Mouse (Mus musculus) midbrain, embryonic 11.5 days (tissue): Measurements from ENCODE around the gene Parp16. TPM values are rescaled to one million over a fixed set of nuclear protein-coding genes. Genes with fewer than 3 reads are reported as not detected.
A peak's percentile ranks its signal among the peaks of the same experiment; 100 is the strongest.

Experiments used
- ATAC-seq: fragments of 200-750 bp; cut with Nextera tagmentation; 2 replicates; pipeline ENCODE4 v1.8.0; 2017; ENCODE audit warnings: moderate TSS enrichment, moderate library complexity; ENCODE audit not compliant: low FRiP score
- DNase-seq: peaks from one replicate; pipeline ENCODE4 v3.0.0; 2015; ENCODE audit warnings: low spot score; ENCODE audit errors: missing footprints
- H3K27ac ChIP-seq: fragments of 300-500 bp; sonication (generic); 2 replicates; pipeline ENCODE4 v1.5.1; 2014; ENCODE audit warnings: low read depth, low read length
- H3K27me3 ChIP-seq: fragments of 300-500 bp; sonication (generic); 2 replicates; pipeline ENCODE4 v1.6.1; 2014; ENCODE audit warnings: mild to moderate bottlenecking, low read length, moderate library complexity, mixed read lengths; ENCODE audit not compliant: control insufficient read depth, insufficient read depth
- H3K36me3 ChIP-seq: fragments of 300-500 bp; sonication (generic); 2 replicates; pipeline ENCODE4 v1.6.1; 2014; ENCODE audit warnings: mild to moderate bottlenecking, low read length, moderate library complexity, mixed read lengths; ENCODE audit not compliant: control insufficient read depth, insufficient read depth
- H3K4me1 ChIP-seq: fragments of 300-500 bp; sonication (generic); 2 replicates; pipeline ENCODE4 v1.6.1; 2014; ENCODE audit warnings: low read length; ENCODE audit not compliant: control insufficient read depth, insufficient read depth
- H3K4me2 ChIP-seq: fragments of 300-500 bp; sonication (generic); 2 replicates; pipeline ENCODE4 v1.6.1; 2014; ENCODE audit warnings: mild to moderate bottlenecking, moderate library complexity
- H3K4me3 ChIP-seq: fragments of 300-500 bp; sonication (generic); 2 replicates; pipeline ENCODE4 v1.5.1; 2014; ENCODE audit warnings: low read depth, low read length
- H3K9ac ChIP-seq: fragments of 300-500 bp; sonication (generic); 2 replicates; pipeline ENCODE4 v1.6.1; 2014; ENCODE audit warnings: low read length
- H3K9me3 ChIP-seq: fragments of 300-500 bp; sonication (generic); 2 replicates; pipeline ENCODE4 v1.6.1; 2016; ENCODE audit warnings: low read length; ENCODE audit not compliant: control insufficient read depth
- WGBS: fragments of 180-500 bp; shearing (Covaris S2); extraction: QIAGEN DNeasy Blood & Tissue Kit; methylation state at CpG from one replicate; pipeline ENCODE4 v1.1.7; 2014; 5-methylcytosine and 5-hydroxymethylcytosine counted together
- polyA plus RNA-seq: library from polyadenylated mRNA; unstranded; fragments of >200 nt; fragmentation: Nextera tagmentation; extraction: Ambion mirVana; gene quantifications from 2 replicates; pipeline ENCODE4 v1.2.1, GENCODE M21; 2014

The Parp16 gene
- 5.2 and 6.4 TPM in 2 replicates for polyA plus RNA-seq

GRCm38 (mm10) chr9:65195053-65195452 is at the start of gene Parp16:
Gene Parp16 (plus strand): TSS chr9:65195353.
- Histone ChIP-seq H3K27me3 (no peaks in the 10 kb centered on the region), H3K27ac (peak within 1 kb of the TSS; percentile 52), H3K4me1 (peaks cover 26% of the 10 kb centered on the region), H3K9ac (no peak within 1 kb of the TSS), H3K9me3 (no peaks in the 10 kb centered on the region), H3K4me3 (no peak within 1 kb of the TSS), H3K4me2 (no peak within 1 kb of the TSS), H3K36me3 (no peaks in the 10 kb centered on the region)
- DNase-seq (peak; percentile 85), ATAC-seq (no peak)
- WGBS, result 87% methylated on average over 4 of the region's 4 CpGs

GRCm38 (mm10) chr9:65146001-65146400 is 49.2 kb upstream of the Parp16 start:
- peaks cover 72% of the 10 kb centered on the region for H3K4me1 ChIP-seq
- peak overlapping the region; percentile 21; the same call in 1 of the 2 replicates for H3K9ac ChIP-seq
- ATAC-seq (no peak), DNase-seq (no peak)
- peaks cover 58% of the 10 kb centered on the region for H3K36me3 ChIP-seq
- H3K4me3 ChIP-seq, result peak overlapping the region; percentile 15; the same call in 1 of the 2 replicates
- no peaks in the 10 kb centered on the region for H3K27me3 ChIP-seq
- H3K4me2 ChIP-seq, result peak overlapping the region; percentile 62
- no peaks in the 10 kb centered on the region for H3K9me3 ChIP-seq
- peak overlapping the region; percentile 25; the same call in 1 of the 2 replicates for H3K27ac ChIP-seq
- WGBS, result 52% methylated on average over 5 of the region's 5 CpGs

- H3K9me3 ChIP-seq, result no peaks in the 10 kb centered on the region
- WGBS, result 83% methylated on average over 7 of the region's 7 CpGs
- no peak for DNase-seq
- peak overlapping the region; percentile 13; the same call in 1 of the 2 replicates for H3K9ac ChIP-seq
- H3K4me3 ChIP-seq, result no peak overlapping the region
- no peaks in the 10 kb centered on the region for H3K27me3 ChIP-seq
- ATAC-seq, result no peak
- peaks cover 60% of the 10 kb centered on the region for H3K36me3 ChIP-seq
- H3K27ac ChIP-seq, result peak overlapping the region; percentile 35
- H3K4me2 ChIP-seq, result no peak overlapping the region
- H3K4me1 ChIP-seq, result peaks cover 81% of the 10 kb centered on the region
Observed at GRCm38 (mm10) chr9:65148507-65148906, 46.6 kb upstream of the Parp16 start.

DNA sequence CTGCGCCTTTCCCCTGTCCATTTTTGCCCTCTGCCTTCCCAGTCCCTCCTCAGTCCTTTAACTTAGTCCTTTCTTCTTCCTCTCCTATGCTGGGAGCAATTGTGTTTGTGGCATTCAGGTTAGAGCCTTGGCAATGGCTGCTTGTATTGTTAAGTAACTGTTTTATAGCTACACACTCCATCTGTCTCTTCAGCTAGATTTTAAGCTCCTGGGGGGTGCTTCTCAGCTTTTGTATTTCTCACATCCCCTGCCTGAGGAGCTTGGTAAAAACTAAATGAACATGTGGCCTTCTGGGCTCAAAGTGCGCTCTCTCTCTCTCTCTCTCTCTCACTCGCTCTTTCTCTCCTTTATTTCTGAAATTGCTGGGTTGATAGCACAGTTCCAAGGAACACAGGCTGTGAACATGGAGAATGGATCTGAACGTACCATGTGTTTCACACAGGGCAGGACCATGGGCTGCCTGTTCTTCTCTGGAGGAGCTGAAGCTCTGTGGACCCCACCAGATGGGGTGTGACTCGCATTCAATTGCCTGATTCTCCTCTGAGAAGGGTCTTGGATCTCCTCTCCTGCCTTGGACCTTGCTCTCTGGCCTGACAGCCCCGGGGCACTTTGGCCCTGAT is 42.3 kb upstream of the Parp16 start:
- Histone ChIP-seq H3K27me3 (no peaks in the 10 kb centered on the region), H3K9ac (peak overlapping the region; percentile 59), H3K4me2 (peak overlapping the region; percentile 25; the same call in 1 of the 2 replicates), H3K4me3 (no peak overlapping the region), H3K9me3 (no peaks in the 10 kb centered on the region), H3K36me3 (peaks cover 40% of the 10 kb centered on the region), H3K27ac (peak overlapping the region; percentile 98), H3K4me1 (peaks cover 88% of the 10 kb centered on the region)
- 26% methylated on average over 6 of the region's 6 CpGs for WGBS
- ATAC-seq (peak; percentile 78; the same call in 1 of the 2 replicates), DNase-seq (peak; percentile 90)

GRCm38 (mm10) chr9:65153331-65153711 is 41.8 kb upstream of the Parp16 start:
- H3K36me3 ChIP-seq, result peaks cover 35% of the 10 kb centered on the region
- no peaks in the 10 kb centered on the region for H3K9me3 ChIP-seq
- H3K4me2 ChIP-seq, result peak overlapping the region; percentile 25; the same call in 1 of the 2 replicates
- H3K27me3 ChIP-seq, result no peaks in the 10 kb centered on the region
- DNase-seq (peak; percentile 95), ATAC-seq (peak; percentile 89)
- H3K9ac ChIP-seq, result peak overlapping the region; percentile 59
- WGBS, result under 1% methylated on average over 5 of the region's 5 CpGs
- peak overlapping the region; percentile 98 for H3K27ac ChIP-seq
- no peak overlapping the region for H3K4me3 ChIP-seq
- peaks cover 88% of the 10 kb centered on the region for H3K4me1 ChIP-seq

DNA sequence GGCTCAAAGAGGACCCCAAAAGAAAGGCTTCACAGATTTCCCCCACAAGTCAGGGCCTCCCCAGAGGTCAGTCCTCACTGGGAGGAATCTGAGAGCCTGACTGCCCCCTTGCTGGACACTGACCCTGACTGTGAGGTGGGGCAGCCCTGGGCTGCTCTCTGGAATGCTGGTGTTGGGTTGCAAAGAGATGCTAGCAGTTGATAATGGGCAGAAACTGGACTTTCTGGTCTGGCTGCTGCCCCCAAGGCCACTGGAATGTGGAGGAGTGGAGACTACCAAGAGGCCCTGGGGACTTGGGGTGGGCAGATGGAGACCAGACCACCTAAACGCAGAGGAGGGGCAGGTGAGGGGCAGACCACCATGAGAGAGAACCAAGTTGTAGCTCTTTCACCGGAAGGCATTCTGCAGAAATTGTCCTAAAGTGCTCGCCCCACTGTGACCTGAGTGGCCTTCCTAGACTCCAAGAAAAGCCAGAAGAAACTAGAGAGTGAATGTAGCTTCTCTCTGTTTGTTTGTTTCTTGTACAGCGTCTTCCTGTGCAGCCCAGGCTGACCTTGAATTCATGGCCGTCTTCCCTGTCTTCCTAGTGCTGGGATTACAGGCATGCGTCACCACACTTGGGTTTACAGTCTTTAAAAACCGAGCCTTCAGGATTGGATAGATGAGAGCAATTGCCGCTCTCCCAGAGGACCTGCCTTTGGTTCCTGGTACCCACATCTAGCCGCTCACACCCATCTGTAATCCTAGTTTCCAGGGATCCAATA is 40.3 kb upstream of the Parp16 start:
- H3K4me3 ChIP-seq, result no peak overlapping the region
- peaks cover 86% of the 10 kb centered on the region for H3K4me1 ChIP-seq
- H3K9me3 ChIP-seq, result no peaks in the 10 kb centered on the region
- H3K36me3 ChIP-seq, result peaks cover 22% of the 10 kb centered on the region
- DNase-seq (no peak), ATAC-seq (no peak)
- 67% methylated on average over 9 of the region's 9 CpGs for WGBS
- H3K9ac ChIP-seq, result peak overlapping the region; percentile 1; the same call in 1 of the 2 replicates
- no peak overlapping the region for H3K4me2 ChIP-seq
- no peaks in the 10 kb centered on the region for H3K27me3 ChIP-seq
- H3K27ac ChIP-seq, result peak overlapping the region; percentile 98

DNA sequence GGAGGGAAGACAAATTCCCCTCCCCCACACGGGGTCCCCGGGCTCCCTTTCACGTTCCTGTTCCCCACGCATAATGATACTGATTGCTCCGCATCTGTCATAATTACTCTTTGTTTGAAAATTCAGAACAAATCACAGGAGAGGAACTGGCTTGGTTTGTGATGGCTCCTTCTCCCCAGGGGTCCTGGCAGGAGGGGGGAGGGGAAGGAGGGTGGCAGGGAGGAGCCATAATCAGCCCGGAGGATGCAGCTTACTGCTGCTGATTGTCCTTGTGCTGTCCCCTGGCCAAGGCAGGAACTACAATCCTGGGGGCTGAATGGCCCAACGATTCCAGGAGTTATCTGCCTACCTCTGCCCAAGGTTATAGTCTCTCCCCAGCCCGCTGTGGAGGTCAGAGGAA is 38.5 kb upstream of the Parp16 start:
- DNase-seq (peak; percentile 91), ATAC-seq (no peak; the same call in 1 of the 2 replicates)
- peaks cover 11% of the 10 kb centered on the region for H3K36me3 ChIP-seq
- peak overlapping the region; percentile 21; the same call in 1 of the 2 replicates for H3K4me2 ChIP-seq
- H3K27ac ChIP-seq, result peak overlapping the region; percentile 78
- no peaks in the 10 kb centered on the region for H3K27me3 ChIP-seq
- 5% methylated on average over 8 of the region's 8 CpGs for WGBS
- H3K4me3 ChIP-seq, result 0 out of 2 replicates have a peak overlapping the region, but pooled peaks have one; percentile 3
- peaks cover 91% of the 10 kb centered on the region for H3K4me1 ChIP-seq
- H3K9me3 ChIP-seq, result no peaks in the 10 kb centered on the region
- H3K9ac ChIP-seq, result peak overlapping the region; percentile 40

GRCm38 (mm10) chr9:65157631-65158030 is 37.5 kb upstream of the Parp16 start:
- Histone ChIP-seq H3K27ac (peak overlapping the region; percentile 78), H3K9me3 (no peaks in the 10 kb centered on the region), H3K36me3 (peaks cover 7% of the 10 kb centered on the region), H3K4me3 (no peak overlapping the region), H3K4me2 (no peak overlapping the region), H3K4me1 (peaks cover 93% of the 10 kb centered on the region), H3K27me3 (no peaks in the 10 kb centered on the region), H3K9ac (no peak overlapping the region)
- DNase-seq (no peak), ATAC-seq (no peak)
- WGBS, result 40% methylated on average over 6 of the region's 6 CpGs

- no peak for ATAC-seq
- H3K36me3 ChIP-seq, result peaks cover 5% of the 10 kb centered on the region; the same call in 1 of the 2 replicates
- no peak overlapping the region for H3K4me3 ChIP-seq
- H3K27me3 ChIP-seq, result no peaks in the 10 kb centered on the region
- peak overlapping the region; percentile 50 for H3K4me2 ChIP-seq
- H3K27ac ChIP-seq, result peak overlapping the region; percentile 97
- 6% methylated on average over 4 of the region's 4 CpGs for WGBS
- peaks cover 77% of the 10 kb centered on the region for H3K4me1 ChIP-seq
- H3K9me3 ChIP-seq, result no peaks in the 10 kb centered on the region; the same call in 1 of the 2 replicates
- DNase-seq, result peak; percentile 91
- peak overlapping the region; percentile 39 for H3K9ac ChIP-seq
Observed at GRCm38 (mm10) chr9:65161188-65161587, 34.0 kb upstream of the Parp16 start.
